Mouse (Mus musculus): ENCODE data around the gene Grb2. TPM values are rescaled to one million over a fixed set of nuclear protein-coding genes. Genes with fewer than 3 reads are reported as not detected.
A peak's percentile ranks its signal among the peaks of the same experiment; 100 is the strongest.

Gene Grb2
- polyA plus RNA-seq, 1 experiment from 2014 or later: 66.7 TPM

GRCm38 (mm10) chr11:115707313-115708208 is 836 bp downstream of the Grb2 start:
- peak overlapping the region; percentile 79 for H3K4me2 ChIP-seq (ENCODE audit: low read depth, low read length)
- no peaks in the 10 kb centered on the region for H3K9me3 ChIP-seq (ENCODE audit: control insufficient read depth, low read length)
- peak overlapping the region; percentile 98 for H3K9ac ChIP-seq (ENCODE audit: low read depth, low read length)
- peak overlapping the region; percentile 90 for H3K27ac ChIP-seq (replicated peaks; ENCODE audit: low read depth, low read length)
- under 1% methylated on average over 40 of the region's 44 CpGs for WGBS
- peak overlapping the region; percentile 100 for H3K4me3 ChIP-seq (ENCODE audit: low read depth, low read length)
- H3K27me3 ChIP-seq (replicated peaks; ENCODE audit: control insufficient read depth, insufficient read depth, low read length): no peaks in the 10 kb centered on the region
- DNase-seq (ENCODE audit: low spot score) (peak; percentile 14), ATAC-seq (ENCODE audit: low read depth) (peak; percentile 13)
- H3K36me3 ChIP-seq (ENCODE audit: control insufficient read depth, insufficient read depth, low read length): no peaks in the 10 kb centered on the region
- peaks cover 9% of the 10 kb centered on the region for H3K4me1 ChIP-seq (ENCODE audit: control insufficient read depth, insufficient read depth, low read length)

GRCm38 (mm10) chr11:115706584-115706983 is 1.8 kb downstream of the Grb2 start:
- no peak overlapping the region for H3K27ac ChIP-seq (replicated peaks; ENCODE audit: low read depth, low read length)
- H3K27me3 ChIP-seq (replicated peaks; ENCODE audit: control insufficient read depth, insufficient read depth, low read length): no peaks in the 10 kb centered on the region
- H3K36me3 ChIP-seq (ENCODE audit: control insufficient read depth, insufficient read depth, low read length): no peaks in the 10 kb centered on the region
- H3K9me3 ChIP-seq (ENCODE audit: control insufficient read depth, low read length): no peaks in the 10 kb centered on the region
- WGBS: 88% methylated on average over 10 of the region's 10 CpGs
- no peak for DNase-seq (ENCODE audit: low spot score)
- peak overlapping the region; percentile 79 for H3K4me2 ChIP-seq (ENCODE audit: low read depth, low read length)
- H3K9ac ChIP-seq (ENCODE audit: low read depth, low read length): peak overlapping the region; percentile 98
- no peak for ATAC-seq (ENCODE audit: low read depth)
- H3K4me1 ChIP-seq (ENCODE audit: control insufficient read depth, insufficient read depth, low read length): peaks cover 9% of the 10 kb centered on the region
- peak overlapping the region; percentile 100 for H3K4me3 ChIP-seq (ENCODE audit: low read depth, low read length)

GRCm38 (mm10) chr11:115705561-115705960 is 2.8 kb downstream of the Grb2 start:
- DNase-seq (ENCODE audit: low spot score): no peak
- Histone ChIP-seq H3K9me3 (ENCODE audit: control insufficient read depth, low read length) (no peaks in the 10 kb centered on the region), H3K4me3 (ENCODE audit: low read depth, low read length) (no peak overlapping the region), H3K27ac (replicated peaks; ENCODE audit: low read depth, low read length) (no peak overlapping the region), H3K4me1 (ENCODE audit: control insufficient read depth, insufficient read depth, low read length) (peaks cover 9% of the 10 kb centered on the region), H3K4me2 (ENCODE audit: low read depth, low read length) (no peak overlapping the region), H3K36me3 (ENCODE audit: control insufficient read depth, insufficient read depth, low read length) (no peaks in the 10 kb centered on the region), H3K27me3 (replicated peaks; ENCODE audit: control insufficient read depth, insufficient read depth, low read length) (no peaks in the 10 kb centered on the region), H3K9ac (ENCODE audit: low read depth, low read length) (no peak overlapping the region)
- ATAC-seq (ENCODE audit: low read depth): no peak
- 93% methylated on average over 2 of the region's 2 CpGs for WGBS

GRCm38 (mm10) chr11:115704648-115705047 is 3.7 kb downstream of the Grb2 start:
- no peak for DNase-seq (ENCODE audit: low spot score)
- no peak for ATAC-seq (ENCODE audit: low read depth)
- no peaks in the 10 kb centered on the region for H3K27me3 ChIP-seq (replicated peaks; ENCODE audit: control insufficient read depth, insufficient read depth, low read length)
- peaks cover 17% of the 10 kb centered on the region for H3K4me1 ChIP-seq (ENCODE audit: control insufficient read depth, insufficient read depth, low read length)
- no peak overlapping the region for H3K4me3 ChIP-seq (ENCODE audit: low read depth, low read length)
- H3K36me3 ChIP-seq (ENCODE audit: control insufficient read depth, insufficient read depth, low read length): no peaks in the 10 kb centered on the region
- H3K9me3 ChIP-seq (ENCODE audit: control insufficient read depth, low read length): no peaks in the 10 kb centered on the region
- 91% methylated on average over 10 of the region's 10 CpGs for WGBS
- no peak overlapping the region for H3K27ac ChIP-seq (replicated peaks; ENCODE audit: low read depth, low read length)
- H3K4me2 ChIP-seq (ENCODE audit: low read depth, low read length): no peak overlapping the region
- no peak overlapping the region for H3K9ac ChIP-seq (ENCODE audit: low read depth, low read length)

GRCm38 (mm10) chr11:115703466-115703865 is 4.9 kb downstream of the Grb2 start:
- no peak for ATAC-seq (ENCODE audit: low read depth)
- Histone ChIP-seq H3K27ac (replicated peaks; ENCODE audit: low read depth, low read length) (no peak overlapping the region), H3K4me2 (ENCODE audit: low read depth, low read length) (no peak overlapping the region), H3K27me3 (replicated peaks; ENCODE audit: control insufficient read depth, insufficient read depth, low read length) (no peaks in the 10 kb centered on the region), H3K4me1 (ENCODE audit: control insufficient read depth, insufficient read depth, low read length) (peaks cover 21% of the 10 kb centered on the region), H3K9me3 (ENCODE audit: control insufficient read depth, low read length) (no peaks in the 10 kb centered on the region), H3K9ac (ENCODE audit: low read depth, low read length) (no peak overlapping the region), H3K36me3 (ENCODE audit: control insufficient read depth, insufficient read depth, low read length) (no peaks in the 10 kb centered on the region), H3K4me3 (ENCODE audit: low read depth, low read length) (no peak overlapping the region)
- WGBS: 87% methylated on average over 2 of the region's 2 CpGs
- no peak for DNase-seq (ENCODE audit: low spot score)

- Histone ChIP-seq H3K27me3 (replicated peaks; ENCODE audit: control insufficient read depth, insufficient read depth, low read length) (no peaks in the 10 kb centered on the region), H3K27ac (replicated peaks; ENCODE audit: low read depth, low read length) (peak overlapping the region; percentile 57), H3K4me2 (ENCODE audit: low read depth, low read length) (peak overlapping the region; percentile 83), H3K4me1 (ENCODE audit: control insufficient read depth, insufficient read depth, low read length) (peaks cover 12% of the 10 kb centered on the region; the same call in 1 of the 2 replicates), H3K9me3 (ENCODE audit: control insufficient read depth, low read length) (no peaks in the 10 kb centered on the region), H3K4me3 (ENCODE audit: low read depth, low read length) (peak overlapping the region; percentile 52), H3K9ac (ENCODE audit: low read depth, low read length) (peak overlapping the region; percentile 72), H3K36me3 (ENCODE audit: control insufficient read depth, insufficient read depth, low read length) (peaks cover 9% of the 10 kb centered on the region; the same call in 1 of the 2 replicates)
- DNase-seq (ENCODE audit: low spot score): peak; percentile 96
- ATAC-seq (ENCODE audit: low read depth): peak; percentile 97
- WGBS: 11% methylated on average over 17 of the region's 17 CpGs
Observed at GRCm38 (mm10) chr11:115698986-115699728, 9.2 kb downstream of the Grb2 start.

- no peak overlapping the region for H3K27ac ChIP-seq (replicated peaks; ENCODE audit: low read depth, low read length)
- no peak for DNase-seq (ENCODE audit: low spot score)
- H3K27me3 ChIP-seq (replicated peaks; ENCODE audit: control insufficient read depth, insufficient read depth, low read length): no peaks in the 10 kb centered on the region
- peaks cover 9% of the 10 kb centered on the region; the same call in 1 of the 2 replicates for H3K36me3 ChIP-seq (ENCODE audit: control insufficient read depth, insufficient read depth, low read length)
- ATAC-seq (ENCODE audit: low read depth): no peak
- WGBS: 76% methylated on average over 3 of the region's 3 CpGs
- H3K4me3 ChIP-seq (ENCODE audit: low read depth, low read length): no peak overlapping the region
- H3K9ac ChIP-seq (ENCODE audit: low read depth, low read length): no peak overlapping the region
- peak overlapping the region; percentile 83; the same call in 1 of the 2 replicates for H3K4me2 ChIP-seq (ENCODE audit: low read depth, low read length)
- H3K4me1 ChIP-seq (ENCODE audit: control insufficient read depth, insufficient read depth, low read length): peaks cover 12% of the 10 kb centered on the region; the same call in 1 of the 2 replicates
- no peaks in the 10 kb centered on the region for H3K9me3 ChIP-seq (ENCODE audit: control insufficient read depth, low read length)
Observed at GRCm38 (mm10) chr11:115697722-115698121, 10.7 kb downstream of the Grb2 start.

GRCm38 (mm10) chr11:115697091-115697490 is 11.3 kb downstream of the Grb2 start:
- H3K27me3 ChIP-seq (replicated peaks; ENCODE audit: control insufficient read depth, insufficient read depth, low read length): no peaks in the 10 kb centered on the region
- WGBS: 90% methylated on average over 2 of the region's 2 CpGs

More at GRCm38 (mm10) chr11:115697091-115697490, 11.3 kb downstream of the Grb2 start:
- no peak for DNase-seq (ENCODE audit: low spot score)
- no peak overlapping the region for H3K9ac ChIP-seq (ENCODE audit: low read depth, low read length)
- ATAC-seq (ENCODE audit: low read depth): no peak
- peaks cover 12% of the 10 kb centered on the region; the same call in 1 of the 2 replicates for H3K4me1 ChIP-seq (ENCODE audit: control insufficient read depth, insufficient read depth, low read length)
- no peak overlapping the region for H3K27ac ChIP-seq (replicated peaks; ENCODE audit: low read depth, low read length)
- H3K4me3 ChIP-seq (ENCODE audit: low read depth, low read length): no peak overlapping the region
- peaks cover 9% of the 10 kb centered on the region; the same call in 1 of the 2 replicates for H3K36me3 ChIP-seq (ENCODE audit: control insufficient read depth, insufficient read depth, low read length)
- H3K9me3 ChIP-seq (ENCODE audit: control insufficient read depth, low read length): no peaks in the 10 kb centered on the region
- H3K4me2 ChIP-seq (ENCODE audit: low read depth, low read length): no peak overlapping the region

Data from embryonic facial prominence, embryonic 14.5 days (tissue).